Mouse (Mus musculus) urinary bladder, postnatal 14 days (tissue): ENCODE measurements around the gene Epb41l2.

Experiments
- DNase-seq: peaks from one replicate; pipeline ENCODE4 v3.0.0; 2021; ENCODE audit warnings: low spot score

The Epb41l2 gene

DNA sequence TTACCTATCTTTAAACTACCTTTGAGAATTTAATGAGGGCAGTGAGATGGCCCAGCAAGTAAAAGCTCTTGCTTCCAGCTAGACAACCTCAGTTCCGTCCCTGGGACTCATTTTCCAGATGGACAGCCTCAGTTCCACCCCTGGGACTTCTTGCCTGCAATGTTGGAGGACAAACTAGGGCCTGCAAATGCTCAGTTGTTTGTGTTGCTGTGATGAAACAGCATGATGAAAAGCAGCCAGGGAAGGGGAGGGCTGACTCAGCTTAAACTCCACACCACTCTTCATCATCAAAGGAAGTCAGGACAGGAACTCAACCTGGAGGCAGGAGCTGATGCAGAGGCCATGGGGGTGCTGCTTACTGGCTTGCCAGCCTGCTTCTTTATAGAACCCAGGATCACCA is 154.2 kb downstream of the Epb41l2 start:
- DNase-seq: no peak

- no peak for DNase-seq
These were observed 160.4 kb downstream of the Epb41l2 start for GRCm38 (mm10) chr10:25519954-25520353.

DNA sequence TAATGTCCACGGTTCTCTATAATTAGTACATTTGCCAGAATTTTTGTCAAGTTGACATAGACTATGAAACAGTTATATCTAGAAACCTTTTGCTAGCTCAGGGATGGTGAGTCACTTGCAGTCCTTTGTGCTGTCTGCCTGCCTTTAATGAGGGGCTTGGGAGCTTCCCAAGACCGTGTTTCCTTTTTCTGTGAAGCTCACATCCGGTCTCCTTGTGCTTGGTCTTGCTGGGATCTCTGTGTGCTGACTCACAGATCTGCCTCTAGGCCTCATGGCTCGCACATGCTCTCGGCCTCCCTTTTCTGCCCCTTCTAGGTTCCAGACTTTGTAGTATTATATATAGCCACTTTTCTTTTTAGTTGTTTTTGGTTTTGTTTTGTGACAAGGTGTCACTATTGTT is 160.8 kb downstream of the Epb41l2 start:
- no peak for DNase-seq

DNA sequence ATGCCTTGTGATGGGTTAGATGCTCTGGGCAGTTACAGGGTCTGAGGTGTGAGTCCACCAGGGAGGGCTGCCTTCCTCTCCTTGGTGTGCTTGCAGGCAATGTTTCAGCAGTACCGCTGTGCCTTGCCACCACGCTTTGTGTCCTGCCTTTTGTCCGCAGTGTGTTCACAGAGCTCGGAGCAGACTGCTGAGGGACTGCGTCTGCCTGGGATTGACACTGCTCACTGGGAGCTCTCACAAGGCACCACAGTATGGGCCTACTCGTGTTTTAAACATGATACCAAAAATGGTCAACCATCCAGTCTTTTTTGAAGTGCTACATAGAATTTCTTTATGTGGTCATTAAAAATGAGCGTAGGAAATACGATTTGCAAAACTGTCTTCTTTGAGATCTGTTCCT is 164.1 kb downstream of the Epb41l2 start:
- no peak for DNase-seq

DNA sequence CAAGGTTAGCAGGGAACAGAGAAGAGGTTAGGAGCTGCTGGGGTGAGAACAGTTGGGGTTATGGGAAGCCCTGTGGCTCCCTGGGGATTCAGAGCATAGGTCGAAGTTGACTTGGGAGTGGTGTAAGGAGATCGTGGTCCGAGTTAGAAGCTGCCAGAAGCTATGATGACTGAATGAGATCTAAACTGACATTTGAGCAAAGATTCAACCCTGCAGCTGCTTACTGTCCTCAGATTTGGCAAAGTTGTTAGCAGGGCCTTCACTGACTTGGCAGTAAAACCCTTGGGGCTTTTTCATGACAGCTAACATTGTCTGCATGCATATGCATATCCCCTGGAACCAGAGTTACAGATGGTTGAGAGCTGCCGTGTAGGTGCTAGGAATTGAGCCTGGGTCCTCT is 166.6 kb downstream of the Epb41l2 start:
- DNase-seq: no peak

- DNase-seq: no peak
These were observed 167.0 kb downstream of the Epb41l2 start for GRCm38 (mm10) chr10:25526622-25527021.

DNA sequence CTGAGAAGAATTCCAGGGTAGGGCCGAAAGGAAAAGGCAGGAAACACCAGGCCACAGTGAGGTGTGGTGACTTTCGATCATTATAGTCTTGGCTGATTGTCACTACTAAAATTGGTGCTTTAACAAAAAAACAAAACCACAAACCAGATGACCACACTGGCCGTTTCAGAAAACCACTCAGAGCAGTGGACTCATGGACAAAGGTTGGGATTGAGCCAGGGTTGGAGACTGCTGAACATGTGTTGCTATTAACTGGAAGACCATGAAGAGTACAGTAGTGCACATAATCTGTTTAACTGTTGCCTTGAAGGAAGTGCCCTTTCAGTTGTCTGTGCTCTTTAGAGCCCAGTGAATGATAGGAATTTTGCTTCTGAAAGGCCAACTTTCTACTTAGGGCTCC is 167.5 kb downstream of the Epb41l2 start:
- DNase-seq: no peak

- no peak for DNase-seq
These were observed 171.7 kb downstream of the Epb41l2 start for GRCm38 (mm10) chr10:25531335-25531734.

DNA sequence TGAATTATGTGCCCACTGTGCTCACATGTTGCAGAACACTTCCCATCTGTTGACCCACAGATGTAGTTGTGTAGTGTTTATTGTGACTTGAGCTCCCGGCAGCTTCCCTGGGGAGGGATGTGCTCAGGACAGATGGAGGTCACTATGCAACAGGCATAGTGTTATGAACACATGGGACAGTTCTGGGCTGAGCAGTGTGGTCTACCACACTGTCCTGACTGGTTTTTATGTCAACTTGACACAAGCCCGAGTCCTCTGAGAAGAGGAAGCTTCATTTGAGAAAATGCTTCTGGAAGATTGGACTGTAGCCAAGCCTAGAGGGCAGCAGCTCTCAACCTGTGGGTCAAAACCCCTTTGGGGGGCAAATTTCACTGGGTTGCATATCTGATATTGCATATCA is 173.5 kb downstream of the Epb41l2 start:
- no peak for DNase-seq

DNA sequence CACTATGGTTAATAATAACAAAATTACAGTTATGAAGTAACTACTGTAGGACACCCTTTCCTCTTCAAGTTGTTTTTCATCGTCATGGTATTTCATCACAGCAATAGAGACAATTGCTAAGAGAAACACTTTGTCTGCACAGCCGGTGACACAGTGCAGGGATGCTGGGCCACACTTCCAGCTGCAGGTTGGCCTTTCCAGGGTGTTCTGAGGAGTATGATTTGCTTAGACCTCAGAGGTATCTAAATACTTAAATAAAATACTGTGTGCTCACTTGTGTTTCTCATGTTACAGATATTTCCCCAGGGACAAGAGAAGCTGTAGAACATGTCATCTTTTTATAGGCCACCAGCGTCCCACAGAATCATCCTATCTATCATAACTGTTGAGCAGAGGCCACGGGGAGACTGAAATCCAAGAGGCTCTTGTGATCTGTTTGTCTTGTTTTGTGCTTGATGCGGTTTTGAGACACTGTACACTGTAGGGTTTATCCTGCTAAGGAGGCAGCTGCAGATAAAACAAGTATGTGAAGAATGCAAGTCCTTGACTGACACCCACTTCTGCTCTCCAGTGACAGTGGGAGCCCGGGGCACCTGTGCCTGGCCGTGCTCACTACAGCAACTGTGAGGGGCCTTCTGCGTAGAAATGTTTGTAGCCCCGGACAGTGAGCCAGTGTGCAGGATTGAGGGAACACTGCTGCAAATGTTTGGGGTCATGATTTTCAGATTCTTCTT is 174.1 kb downstream of the Epb41l2 start:
- DNase-seq: no peak

GRCm38 (mm10) chr10:25534467-25534866 is 174.9 kb downstream of the Epb41l2 start:
- DNase-seq: no peak

- DNase-seq: no peak
These were observed 176.3 kb downstream of the Epb41l2 start, which contains the start of gene Smlr1 for GRCm38 (mm10) chr10:25535891-25536331. TSS of gene Smlr1 (minus strand) at chr10:25536267.

DNA sequence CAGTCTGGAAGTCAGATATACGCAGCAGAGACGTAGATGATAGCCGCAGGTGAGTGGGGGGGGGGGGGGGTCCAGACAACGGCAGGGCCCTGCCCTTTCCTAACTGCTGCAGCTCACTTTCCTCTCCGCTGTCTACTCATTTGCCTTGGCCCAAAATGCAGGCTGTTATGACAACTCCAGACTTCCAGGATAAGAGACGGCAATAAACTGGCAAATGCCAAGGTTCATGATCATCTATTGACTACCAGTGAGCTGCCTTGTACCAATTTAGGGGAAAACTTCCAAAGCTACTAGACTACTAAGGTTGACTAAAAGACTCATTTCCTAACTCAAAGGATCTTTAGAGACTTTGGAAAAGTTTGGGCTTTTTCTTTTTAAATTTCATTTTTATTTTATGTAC is 177.0 kb downstream of the Epb41l2 start:
- DNase-seq: no peak

GRCm38 (mm10) chr10:25538738-25539137 is 179.1 kb downstream of the Epb41l2 start:
- no peak for DNase-seq

DNA sequence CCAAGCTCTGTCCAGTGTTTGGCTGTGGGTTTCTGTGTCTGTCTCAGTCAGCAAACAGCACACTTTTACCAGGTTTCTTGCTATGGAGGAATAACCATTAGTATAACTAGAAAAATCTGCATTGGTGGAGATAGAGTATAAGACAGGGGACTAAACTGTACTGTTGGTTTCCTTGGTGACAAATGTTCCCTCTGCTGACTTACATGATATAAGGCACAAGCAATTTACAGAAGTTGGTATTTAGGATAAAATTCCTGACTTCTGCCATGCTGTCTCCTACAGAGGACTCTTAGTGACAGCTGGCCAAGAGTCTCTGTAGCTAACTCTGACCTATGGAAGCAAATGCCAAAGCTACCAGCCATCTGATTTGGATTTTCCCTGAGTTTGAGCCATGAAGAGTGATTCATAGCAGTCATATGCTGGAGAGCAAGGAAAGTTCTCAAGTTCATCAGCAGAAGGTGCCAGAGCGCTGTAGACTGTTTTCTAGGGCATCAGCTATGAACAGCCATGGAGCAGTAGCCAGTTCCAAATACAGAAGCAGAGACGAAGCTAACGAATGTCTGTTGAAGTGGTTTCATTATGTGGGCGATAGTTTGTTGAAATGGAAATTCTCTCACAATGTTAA is 179.7 kb downstream of the Epb41l2 start:
- DNase-seq: no peak

- DNase-seq: no peak
These were observed 180.2 kb downstream of the Epb41l2 start for GRCm38 (mm10) chr10:25539771-25540168.

DNA sequence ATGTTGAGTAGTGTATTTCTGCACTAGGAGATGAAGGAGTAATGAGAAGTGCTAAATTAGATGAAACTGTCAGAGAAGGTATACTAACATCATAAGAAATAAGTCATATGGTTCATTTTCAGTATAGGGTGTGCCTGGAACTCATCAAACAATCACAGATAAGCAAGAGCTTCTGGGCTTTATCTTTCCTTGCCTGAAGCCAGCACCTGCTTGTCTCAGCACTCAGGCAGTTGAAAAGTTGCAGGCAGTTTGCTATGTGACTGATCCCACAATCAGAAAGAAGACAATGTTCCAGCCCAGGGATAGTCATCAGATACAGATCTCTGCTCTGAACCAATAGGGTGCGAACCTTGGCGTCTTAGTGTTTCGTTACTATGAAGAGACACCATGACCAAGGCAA is 181.5 kb downstream of the Epb41l2 start:
- no peak for DNase-seq

DNA sequence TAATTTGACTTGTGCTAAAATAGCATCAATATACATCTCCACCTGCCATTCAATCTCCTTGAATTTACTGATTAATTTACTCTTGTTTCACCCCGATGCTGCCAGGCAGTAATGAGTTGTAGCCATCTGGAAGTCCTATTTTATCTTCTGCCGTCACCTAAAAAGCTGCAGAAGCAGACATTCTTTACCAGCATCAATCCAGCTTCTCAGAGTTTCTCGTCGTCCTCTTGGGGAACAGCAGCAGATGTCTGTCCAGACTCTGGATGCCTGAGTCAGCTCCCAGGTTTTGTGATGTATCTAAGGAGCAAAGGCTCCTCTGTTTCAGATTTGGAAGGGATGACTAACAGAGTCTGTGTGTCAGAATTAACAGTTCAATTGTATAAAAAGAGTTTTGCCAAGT is 193.3 kb downstream of the Epb41l2 start:
- no peak for DNase-seq

GRCm38 (mm10) chr10:25571319-25572240 is 212.0 kb downstream of the Epb41l2 start:
- no peak for DNase-seq
